Mouse (Mus musculus): Measurements from ENCODE around the gene Ccnb1.
"Not testable (repeated sequence)": the region's sequence is repeated elsewhere in the genome, so short reads cannot be mapped to it uniquely, and the experiment has no call there.

The Ccnb1 gene

GRCm38 (mm10) chr13:100786414-100786867 lies at the start of gene Ccnb1:
Ccnb1 (minus strand) TSS chr13:100786570.
- peak; percentile 90 for DNase-seq

- DNase-seq = no peak
Measured at GRCm38 (mm10) chr13:100834777-100835176, 48.4 kb upstream of the Ccnb1 start.

GRCm38 (mm10) chr13:100833640-100834002 lies 47.3 kb upstream of the Ccnb1 start:
- DNase-seq = no peak

- DNase-seq = peak; percentile 99
Measured at GRCm38 (mm10) chr13:100832741-100833639, 46.6 kb upstream of the Ccnb1 start, which contains the start of gene Slc30a5. Slc30a5 (minus strand) TSS chr13:100833427.

GRCm38 (mm10) chr13:100832188-100832587 lies 45.8 kb upstream of the Ccnb1 start:
- no peak for DNase-seq

GRCm38 (mm10) chr13:100831123-100831522 lies 44.8 kb upstream of the Ccnb1 start:
- no peak for DNase-seq

GRCm38 (mm10) chr13:100825627-100826410 lies 39.4 kb upstream of the Ccnb1 start:
- peak; percentile 43 for DNase-seq

GRCm38 (mm10) chr13:100824916-100825315 lies 38.5 kb upstream of the Ccnb1 start:
- no peak for DNase-seq

GRCm38 (mm10) chr13:100824306-100824705 lies 37.9 kb upstream of the Ccnb1 start:
- DNase-seq = no peak

GRCm38 (mm10) chr13:100823863-100824262 lies 37.5 kb upstream of the Ccnb1 start:
- DNase-seq = no peak

GRCm38 (mm10) chr13:100814451-100814850 lies 28.1 kb upstream of the Ccnb1 start:
- DNase-seq = no peak

- DNase-seq = no peak
Measured at GRCm38 (mm10) chr13:100805776-100806175, 19.4 kb upstream of the Ccnb1 start.

GRCm38 (mm10) chr13:100797171-100797570 lies 10.8 kb upstream of the Ccnb1 start:
- DNase-seq = no peak

- peak; percentile 18 for DNase-seq
Measured at GRCm38 (mm10) chr13:100789083-100789482, 2.7 kb upstream of the Ccnb1 start.

- not testable (repeated sequence) for DNase-seq
Measured at GRCm38 (mm10) chr13:100788057-100788456, 1.7 kb upstream of the Ccnb1 start.

GRCm38 (mm10) chr13:100787316-100788010 lies 1.1 kb upstream of the Ccnb1 start:
- DNase-seq = peak; percentile 71

GRCm38 (mm10) chr13:100785806-100786413 lies 460 bp downstream of the Ccnb1 start:
- no peak for DNase-seq

GRCm38 (mm10) chr13:100777491-100777890 lies 8.9 kb downstream of the Ccnb1 start:
- DNase-seq = no peak

- DNase-seq = no peak
Measured at GRCm38 (mm10) chr13:100776710-100777109, 9.7 kb downstream of the Ccnb1 start.

- DNase-seq = no peak
Measured at GRCm38 (mm10) chr13:100776056-100776419, 10.3 kb downstream of the Ccnb1 start.

- DNase-seq = peak; percentile 74
Measured at GRCm38 (mm10) chr13:100775252-100776055, 10.9 kb downstream of the Ccnb1 start, which contains the start of gene Cenph. Cenph (minus strand) TSS chr13:100775899.

GRCm38 (mm10) chr13:100774704-100775103 lies 11.7 kb downstream of the Ccnb1 start:
- DNase-seq = no peak

Measured in kidney, adult 11 months (tissue).